Mouse (Mus musculus) stomach, embryonic 14.5 days (tissue): Measurements from ENCODE around the gene Ccdc130. TPM values are rescaled to one million over a fixed set of nuclear protein-coding genes. Genes with fewer than 3 reads are reported as not detected.
A peak's percentile ranks its signal among the peaks of the same experiment; 100 is the strongest.

Experiments used
- ATAC-seq: fragments of 200-750 bp; cut with Nextera tagmentation; 2 replicates; pipeline ENCODE4 v1.8.0; 2017; ENCODE audit warnings: low read depth, moderate TSS enrichment; ENCODE audit not compliant: insufficient number of reproducible peaks, insufficient read depth, low FRiP score
- H3K27ac ChIP-seq: fragments of 300-500 bp; sonication (generic); 2 replicates; pipeline ENCODE4 v1.5.1; 2014; ENCODE audit warnings: mild to moderate bottlenecking, low read length, moderate library complexity, mixed read lengths
- H3K27me3 ChIP-seq: fragments of 300-500 bp; sonication (generic); 2 replicates; pipeline ENCODE4 v1.6.1; 2014; ENCODE audit warnings: low read length, control low read depth, mixed read lengths; ENCODE audit not compliant: control insufficient read depth, insufficient read depth
- H3K36me3 ChIP-seq: fragments of 300-500 bp; sonication (generic); 2 replicates; pipeline ENCODE4 v1.6.1; 2014; ENCODE audit warnings: mild to moderate bottlenecking, control low read depth, low read length, moderate library complexity, mixed read lengths; ENCODE audit not compliant: control insufficient read depth, insufficient read depth
- H3K4me1 ChIP-seq: fragments of 300-500 bp; sonication (generic); 2 replicates; pipeline ENCODE4 v1.6.1; 2014; ENCODE audit warnings: low read length, control low read depth, mixed read lengths; ENCODE audit not compliant: control insufficient read depth, insufficient read depth
- H3K4me2 ChIP-seq: fragments of 300-500 bp; sonication (generic); replicated peaks from 2 replicates; pipeline ENCODE4 v1.6.1; 2014; ENCODE audit warnings: low read depth, low read length, control low read depth
- H3K4me3 ChIP-seq: fragments of 300-500 bp; sonication (generic); 2 replicates; pipeline ENCODE4 v1.5.1; 2014; ENCODE audit warnings: low read depth, low read length, control low read depth
- H3K9ac ChIP-seq: fragments of 300-500 bp; sonication (generic); replicated peaks from 2 replicates; pipeline ENCODE4 v1.6.1; 2014; ENCODE audit warnings: low read depth, mild to moderate bottlenecking, control low read depth, low read length, moderate library complexity, mixed read lengths
- H3K9me3 ChIP-seq: fragments of 300-500 bp; sonication (generic); 2 replicates; pipeline ENCODE4 v1.6.1; 2016; ENCODE audit warnings: low read depth, low read length, control low read depth; ENCODE audit not compliant: control insufficient read depth
- WGBS: fragments of 180-500 bp; shearing (Covaris S2); extraction: QIAGEN DNeasy Blood & Tissue Kit; methylation state at CpG from one replicate; pipeline ENCODE4 v1.1.7; 2014; 5-methylcytosine and 5-hydroxymethylcytosine counted together
- polyA plus RNA-seq: library from polyadenylated mRNA; unstranded; fragments of >200 nt; fragmentation: Nextera tagmentation; extraction: Ambion mirVana; gene quantifications from 2 replicates; pipeline ENCODE4 v1.2.1, GENCODE M21; 2014

The Ccdc130 gene
- polyA plus RNA-seq, 1 experiment from 2014 or later: 20.7 TPM

DNA sequence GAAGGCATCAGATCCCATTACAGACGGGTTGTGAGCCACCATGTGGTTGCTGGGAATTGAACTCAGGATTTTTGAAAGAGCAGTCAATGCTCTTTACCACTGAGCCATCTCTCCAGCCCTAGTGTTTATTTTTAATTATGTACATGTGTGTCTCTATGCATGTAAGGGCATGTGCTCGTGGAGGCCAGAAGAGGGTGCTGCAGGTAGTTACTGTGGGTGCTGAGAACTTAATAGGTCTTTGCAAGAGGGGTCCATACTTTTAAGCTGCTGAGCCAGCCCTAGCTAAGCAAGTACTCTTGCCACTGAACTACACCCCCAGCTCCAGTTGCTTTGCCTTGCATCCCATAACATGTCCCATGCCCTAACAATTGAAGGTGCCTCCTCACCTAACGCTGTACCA is 14.3 kb downstream of the Ccdc130 start:
- H3K9ac ChIP-seq: peak overlapping the region; percentile 70; the same call in 1 of the 2 replicates
- H3K36me3 ChIP-seq: peaks cover 45% of the 10 kb centered on the region
- H3K27ac ChIP-seq: no peak overlapping the region
- peaks cover 11% of the 10 kb centered on the region for H3K4me1 ChIP-seq
- ATAC-seq: no peak
- H3K4me2 ChIP-seq: peak overlapping the region; percentile 89
- no peaks in the 10 kb centered on the region for H3K27me3 ChIP-seq
- WGBS: 80% methylated on average over 3 of the region's 3 CpGs
- H3K9me3 ChIP-seq: no peaks in the 10 kb centered on the region
- peak overlapping the region; percentile 79; the same call in 1 of the 2 replicates for H3K4me3 ChIP-seq

DNA sequence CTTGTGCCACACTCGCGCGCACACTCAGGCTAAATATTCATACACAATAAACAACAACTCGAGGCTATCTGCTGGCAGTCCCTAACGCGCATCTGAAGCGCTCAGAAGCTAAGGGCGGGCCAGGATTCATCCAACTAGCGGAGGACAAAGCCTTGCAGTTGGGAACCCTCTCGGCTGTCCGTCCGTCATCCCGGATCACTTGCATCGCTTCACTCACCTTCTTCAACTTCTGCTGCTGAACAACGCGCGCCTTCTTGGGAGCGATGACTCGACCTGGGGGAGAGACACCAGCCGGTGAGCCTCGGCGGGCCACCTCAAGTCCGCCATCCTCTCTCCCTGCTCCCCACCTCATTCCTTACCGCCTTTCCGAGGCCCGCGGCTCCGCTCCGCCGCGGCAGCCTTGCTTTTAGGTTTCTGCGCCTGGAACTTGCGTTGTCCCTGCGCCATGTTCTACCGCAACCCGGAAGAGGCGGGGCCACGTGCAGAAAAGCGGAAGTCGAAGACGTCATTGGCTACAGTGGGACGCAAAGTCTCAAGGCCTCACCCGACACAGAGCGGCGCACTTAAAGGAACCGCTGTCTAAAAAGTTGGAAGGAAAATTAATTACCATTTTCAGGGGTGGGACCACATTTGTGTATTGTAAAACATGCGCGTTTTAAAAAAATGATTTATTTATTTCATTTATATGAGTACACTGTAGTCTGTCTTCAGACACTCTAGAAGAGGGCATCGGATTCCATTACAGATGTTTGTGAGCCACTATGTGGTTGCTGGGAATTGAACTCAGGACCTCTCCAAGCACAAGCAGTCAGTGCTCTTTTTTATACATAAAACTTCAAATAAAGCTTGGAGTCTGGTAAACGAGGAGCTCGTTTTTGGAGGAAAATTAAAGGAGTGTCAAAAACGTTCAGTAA is 20.7 kb downstream of the Ccdc130 start, which contains the start of gene D8Ertd738e:
D8Ertd738e (minus strand) TSS at position 463 of the 914 bp plus-strand sequence.
- H3K27ac ChIP-seq: peak within 1 kb of the TSS; percentile 78
- H3K36me3 ChIP-seq: peaks cover 48% of the 10 kb centered on the region
- peak within 1 kb of the TSS; percentile 77 for H3K4me2 ChIP-seq
- no peaks in the 10 kb centered on the region for H3K9me3 ChIP-seq
- H3K27me3 ChIP-seq: no peaks in the 10 kb centered on the region
- ATAC-seq: peak; percentile 91
- no peaks in the 10 kb centered on the region for H3K4me1 ChIP-seq
- H3K4me3 ChIP-seq: peak within 1 kb of the TSS; percentile 95
- peak within 1 kb of the TSS; percentile 82 for H3K9ac ChIP-seq
- 3% methylated on average over 52 of the region's 52 CpGs for WGBS

DNA sequence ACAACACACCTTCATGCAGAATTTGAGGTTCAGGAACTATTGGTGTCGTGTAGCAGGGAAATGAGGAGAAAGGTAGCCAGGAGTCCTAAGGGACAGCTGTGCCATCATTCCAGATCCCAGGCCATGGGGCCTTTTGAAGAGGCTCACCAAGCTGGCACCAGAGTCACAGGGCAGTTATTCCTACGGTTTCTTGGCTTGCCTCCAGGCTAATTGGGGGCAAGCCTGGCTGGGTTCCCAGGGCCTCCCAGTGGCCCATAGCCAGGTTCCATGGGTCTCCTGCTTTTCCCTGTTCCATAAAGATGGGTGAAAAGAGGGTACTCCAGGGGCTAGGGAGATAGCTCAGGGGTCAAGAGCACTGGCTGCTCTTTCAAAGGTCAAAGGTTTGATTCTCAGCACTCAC is 28.4 kb downstream of the Ccdc130 start:
- H3K27ac ChIP-seq: no peak overlapping the region
- no peak overlapping the region for H3K4me2 ChIP-seq
- no peak for ATAC-seq
- peaks cover 6% of the 10 kb centered on the region; the same call in 1 of the 2 replicates for H3K4me1 ChIP-seq
- no peak overlapping the region for H3K9ac ChIP-seq
- H3K4me3 ChIP-seq: no peak overlapping the region
- H3K36me3 ChIP-seq: peaks cover 21% of the 10 kb centered on the region
- 58% methylated on average over 2 of the region's 2 CpGs for WGBS
- H3K27me3 ChIP-seq: no peaks in the 10 kb centered on the region
- no peaks in the 10 kb centered on the region for H3K9me3 ChIP-seq

- Histone ChIP-seq H3K27ac (no peak overlapping the region), H3K4me3 (no peak overlapping the region), H3K9ac (no peak overlapping the region), H3K4me2 (no peak overlapping the region), H3K4me1 (peaks cover 6% of the 10 kb centered on the region; the same call in 1 of the 2 replicates), H3K27me3 (no peaks in the 10 kb centered on the region), H3K9me3 (no peaks in the 10 kb centered on the region), H3K36me3 (peaks cover 15% of the 10 kb centered on the region)
- ATAC-seq: no peak
- 49% methylated on average over 6 of the region's 6 CpGs for WGBS
These were observed 29.0 kb downstream of the Ccdc130 start for GRCm38 (mm10) chr8:84241167-84241566.

DNA sequence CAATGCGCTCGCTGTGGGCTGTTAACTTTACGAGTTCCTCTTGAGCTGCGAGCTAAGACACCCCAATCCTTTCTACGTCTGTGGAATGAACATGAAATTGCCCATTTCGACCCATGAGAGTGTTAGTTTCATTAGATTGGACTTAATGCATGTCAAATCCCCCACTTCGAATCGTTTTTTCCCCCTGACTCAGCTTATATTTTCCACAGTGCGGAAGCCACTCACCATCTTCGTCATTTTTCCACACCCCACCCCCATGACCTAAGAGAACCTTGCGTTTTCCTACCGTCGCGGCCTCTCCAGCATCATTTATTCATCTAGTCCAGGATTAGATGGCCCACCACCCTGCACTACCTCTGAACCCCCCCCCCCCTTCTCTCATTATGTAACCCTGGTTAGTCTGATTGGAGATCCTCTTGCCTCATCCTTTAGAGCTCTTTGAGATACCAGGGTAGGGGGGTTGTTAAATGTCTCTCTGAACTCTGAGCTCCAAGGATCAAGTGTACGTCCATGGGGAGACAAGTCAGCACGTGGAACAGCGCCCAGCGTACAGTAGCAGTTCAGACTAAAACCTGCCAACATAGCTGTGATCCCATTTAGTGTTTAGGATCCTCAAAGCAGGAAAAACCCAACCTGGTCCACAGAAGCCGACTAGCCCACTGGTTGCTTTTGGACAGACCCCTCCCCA is 32.5 kb downstream of the Ccdc130 start:
- H3K27me3 ChIP-seq: no peaks in the 10 kb centered on the region
- H3K27ac ChIP-seq: peak overlapping the region; percentile 44; the same call in 1 of the 2 replicates
- no peak for ATAC-seq
- 0 out of 2 replicates have a peak, but pooled peaks cover 4% of the 10 kb centered on the region for H3K36me3 ChIP-seq
- H3K9ac ChIP-seq: peak overlapping the region; percentile 51
- H3K4me1 ChIP-seq: peaks cover 16% of the 10 kb centered on the region; the same call in 1 of the 2 replicates
- WGBS: 13% methylated on average over 19 of the region's 19 CpGs
- H3K4me3 ChIP-seq: peak overlapping the region; percentile 89
- H3K4me2 ChIP-seq: peak overlapping the region; percentile 58
- no peaks in the 10 kb centered on the region for H3K9me3 ChIP-seq

DNA sequence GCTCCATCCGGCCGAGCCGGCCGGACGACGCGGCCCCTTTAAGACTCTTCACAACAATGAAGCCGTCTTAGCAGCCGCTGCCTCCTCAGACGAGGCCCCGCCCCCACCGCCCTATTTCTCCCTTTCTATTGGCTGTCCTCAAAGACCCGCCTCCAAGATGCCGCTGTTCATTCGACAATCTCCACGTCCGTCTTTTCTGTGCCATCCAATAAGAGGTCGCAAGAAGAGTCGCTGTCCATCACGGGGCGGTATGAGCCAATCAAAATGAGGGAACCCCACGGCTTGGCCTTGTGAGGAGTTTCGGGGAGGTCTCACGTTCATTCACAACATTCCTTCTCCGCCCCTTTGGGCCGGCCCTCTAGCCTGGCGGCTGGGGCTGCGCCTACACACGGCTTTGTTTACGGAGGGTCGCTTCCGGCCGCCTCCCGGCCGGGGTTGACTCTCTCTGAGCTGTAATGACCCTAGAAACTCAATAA is 33.1 kb downstream of the Ccdc130 start, which contains the start of gene Zswim4:
Zswim4 (minus strand) TSS at position 58 of the 476 bp plus-strand sequence.
- H3K4me2 ChIP-seq: peak within 1 kb of the TSS; percentile 89
- WGBS: 0% methylated on average over 35 of the region's 35 CpGs
- no peaks in the 10 kb centered on the region for H3K9me3 ChIP-seq
- no peaks in the 10 kb centered on the region for H3K27me3 ChIP-seq
- peaks cover 16% of the 10 kb centered on the region; the same call in 1 of the 2 replicates for H3K4me1 ChIP-seq
- peak within 1 kb of the TSS; percentile 79 for H3K9ac ChIP-seq
- H3K36me3 ChIP-seq: 0 out of 2 replicates have a peak, but pooled peaks cover 4% of the 10 kb centered on the region
- peak within 1 kb of the TSS; percentile 61; the same call in 1 of the 2 replicates for H3K27ac ChIP-seq
- ATAC-seq: peak; percentile 98
- H3K4me3 ChIP-seq: peak within 1 kb of the TSS; percentile 89

DNA sequence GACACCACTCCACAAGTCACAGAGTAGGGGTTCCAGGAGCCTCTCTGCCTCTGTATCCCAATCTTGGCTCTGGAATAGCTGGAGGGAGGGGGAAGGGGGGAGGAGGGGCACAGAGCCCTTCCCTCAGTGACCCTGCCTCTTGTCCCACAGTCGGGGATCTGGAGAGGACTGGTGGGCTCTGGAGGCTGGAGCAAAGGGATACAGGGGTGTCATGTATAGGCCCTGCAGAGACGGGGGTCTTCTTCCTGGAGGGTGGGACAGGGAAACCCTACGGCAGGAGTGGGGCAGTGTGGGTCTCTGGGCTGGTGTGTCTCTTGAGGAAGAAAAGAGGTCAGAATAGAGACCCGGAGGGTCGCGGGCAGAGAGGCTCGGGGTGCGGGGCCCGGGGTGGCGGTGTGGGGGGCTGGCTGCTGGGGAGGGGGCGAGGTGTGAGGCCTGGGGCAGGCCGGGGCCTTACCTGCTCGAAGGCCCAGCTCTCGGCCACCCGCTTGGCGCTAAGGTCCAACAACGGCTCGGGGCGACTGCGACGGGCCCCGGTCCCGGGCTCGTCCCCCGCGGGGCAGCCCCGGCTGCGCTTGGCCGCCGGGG is 33.7 kb downstream of the Ccdc130 start:
- H3K36me3 ChIP-seq: peaks cover 4% of the 10 kb centered on the region; the same call in 1 of the 2 replicates
- no peaks in the 10 kb centered on the region for H3K27me3 ChIP-seq
- H3K27ac ChIP-seq: peak overlapping the region; percentile 61; the same call in 1 of the 2 replicates
- H3K4me1 ChIP-seq: peaks cover 16% of the 10 kb centered on the region; the same call in 1 of the 2 replicates
- WGBS: under 1% methylated on average over 26 of the region's 30 CpGs
- peak overlapping the region; percentile 89 for H3K4me2 ChIP-seq
- H3K9me3 ChIP-seq: no peaks in the 10 kb centered on the region
- H3K4me3 ChIP-seq: peak overlapping the region; percentile 89
- peak overlapping the region; percentile 79 for H3K9ac ChIP-seq
- ATAC-seq: peak; percentile 20
